Comparison of ENCODE assay signal across 9 mouse cellular contexts in the genomic region with DNA sequence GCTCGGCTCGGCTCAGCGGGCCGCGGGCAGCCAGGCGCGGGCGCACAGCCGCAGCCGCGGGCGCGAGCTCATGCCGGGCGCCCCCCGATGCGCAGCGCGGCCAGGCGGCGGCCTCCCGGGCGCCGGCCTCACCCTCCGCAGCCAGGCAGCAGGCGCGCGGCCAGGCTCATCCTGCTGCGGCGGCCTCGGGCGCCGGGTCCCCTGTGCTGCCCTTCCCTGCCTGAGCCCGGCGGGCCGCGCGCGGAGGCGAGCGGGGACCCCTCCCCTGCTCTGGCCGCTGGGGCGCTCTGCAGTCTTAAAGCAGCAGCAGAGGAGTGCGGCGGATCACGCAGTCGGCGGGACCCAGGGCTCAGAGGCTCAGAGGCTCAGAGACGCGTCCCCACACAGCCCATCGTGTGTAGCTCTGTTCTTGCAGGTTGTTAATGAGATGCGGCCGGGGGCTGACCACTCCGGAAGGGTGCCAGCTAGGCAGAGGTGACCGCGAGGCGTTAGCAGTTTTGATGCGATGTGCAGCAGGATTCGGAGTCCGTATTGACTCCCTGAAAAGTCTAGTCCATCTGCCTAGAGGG. TPM values are rescaled to one million over a fixed set of nuclear protein-coding genes. Genes with fewer than 3 reads are reported as not detected.
DNase-seq lines count a peak whose midpoint lies in the region; ATAC-seq and TF ChIP-seq lines count a peak whose summit lies in the region.
"Had no signal": no experiment of that assay in that cellular context is flagged by ENCODE, and none has a peak within 500 bp of the region (broad histone marks: within the 10 kb centered on the region; RNA-seq: fewer than 3 reads in every experiment).

Gene Dscam (minus strand): TSS at position 240 of the 569 bp plus-strand sequence.

- WGBS in intestine, embryonic 16.5 days: under 1% methylated on average over 41 of the region's 60 CpGs
- 0% methylated on average over 57 of the region's 60 CpGs for WGBS in midbrain, embryonic 14.5 days

- no peak for TF ChIP-seq POLR2A in embryonic fibroblast, embryonic 13.5 days (IDR thresholded peaks at IDR 0.05; ENCODE audit: low read depth, low read length)

- peak within 1 kb of the TSS; percentile 79 for H3K4me3 ChIP-seq in E14TG2a.4 (replicated peaks; ENCODE audit: low read length)
- H3K4me3 ChIP-seq in embryonic fibroblast, embryonic 13.5 days (ENCODE audit: insufficient read depth, low read length): peak within 1 kb of the TSS; percentile 13; the same call in 1 of the 2 replicates
- H3K4me3 ChIP-seq in intestine, embryonic 16.5 days (ENCODE audit: low read length): peak within 1 kb of the TSS; percentile 53
- H3K4me3 ChIP-seq in midbrain, embryonic 14.5 days (replicated peaks; ENCODE audit: low read depth, low read length): peak within 1 kb of the TSS; percentile 67

- peak; percentile 62 to 65 for DNase-seq in cerebellum, postnatal 14 days
- peak; percentile 83 for DNase-seq in midbrain, embryonic 14.5 days
- DNase-seq in gastrocnemius, postnatal 25 days: no peak

- H3K9me3 ChIP-seq in E14TG2a.4 (ENCODE audit: low read length): no peaks in the 10 kb centered on the region
- H3K9me3 ChIP-seq in intestine, embryonic 16.5 days (ENCODE audit: control insufficient read depth, low read length): no peaks in the 10 kb centered on the region
- H3K9me3 ChIP-seq in midbrain, embryonic 14.5 days (ENCODE audit: control insufficient read depth, low read length): no peaks in the 10 kb centered on the region

- TF ChIP-seq CTCF in E14TG2a.4 (conservative IDR thresholded peaks at IDR 0.05; ENCODE audit: low read length): no peak
- no peak for TF ChIP-seq CTCF in embryonic fibroblast, embryonic 13.5 days (IDR thresholded peaks at IDR 0.05; ENCODE audit: borderline replicate concordance, insufficient read depth, low read length)

- no peak for ATAC-seq in cerebellum, adult (ENCODE audit: insufficient number of reproducible peaks, low FRiP score, low TSS enrichment)
- 0 out of 2 replicates have a peak, but pooled peaks have one; percentile 17 for ATAC-seq in intestine, embryonic 16.5 days
- ATAC-seq in midbrain, embryonic 14.5 days (ENCODE audit: low FRiP score, low TSS enrichment): peak; percentile 70
- ATAC-seq in erythroblast, adult 5-6 weeks (replicated peaks; ENCODE audit: low FRiP score, poor library complexity, severe bottlenecking): no peak

- H3K9ac ChIP-seq in intestine, embryonic 16.5 days (ENCODE audit: low read depth, low read length): peak within 1 kb of the TSS; percentile 43; the same call in 1 of the 2 replicates
- peak within 1 kb of the TSS; percentile 97 for H3K9ac ChIP-seq in midbrain, embryonic 14.5 days (replicated peaks; ENCODE audit: low read length)

- no peak within 1 kb of the TSS for H3K27ac ChIP-seq in embryonic fibroblast, embryonic 13.5 days (ENCODE audit: insufficient read depth, low read length)
- H3K27ac ChIP-seq in intestine, embryonic 16.5 days (ENCODE audit: low read length): no peak within 1 kb of the TSS
- peak within 1 kb of the TSS; percentile 99 for H3K27ac ChIP-seq in midbrain, embryonic 14.5 days (replicated peaks; ENCODE audit: low read depth, low read length)

- H3K4me1 ChIP-seq in E14TG2a.4 (replicated peaks; ENCODE audit: low read depth, low read length): peaks cover 31% of the 10 kb centered on the region
- no peaks in the 10 kb centered on the region for H3K4me1 ChIP-seq in embryonic fibroblast, embryonic 13.5 days (ENCODE audit: control insufficient read depth, insufficient read depth, low read length)
- H3K4me1 ChIP-seq in intestine, embryonic 16.5 days (ENCODE audit: control insufficient read depth, insufficient read depth, low read length): 0 out of 2 replicates have a peak, but pooled peaks cover 7% of the 10 kb centered on the region
- peaks cover 29% of the 10 kb centered on the region for H3K4me1 ChIP-seq in midbrain, embryonic 14.5 days (ENCODE audit: control insufficient read depth, insufficient read depth, low read length)

- H3K27me3 ChIP-seq in E14TG2a.4 (ENCODE audit: insufficient read depth, low read length): peaks cover 68% of the 10 kb centered on the region
- H3K27me3 ChIP-seq in intestine, embryonic 16.5 days (replicated peaks; ENCODE audit: control insufficient read depth, insufficient read depth, low read length): peaks cover 33% of the 10 kb centered on the region
- no peaks in the 10 kb centered on the region for H3K27me3 ChIP-seq in midbrain, embryonic 14.5 days (ENCODE audit: control insufficient read depth, insufficient read depth, low read length)

- no peaks in the 10 kb centered on the region for H3K36me3 ChIP-seq in E14TG2a.4 (ENCODE audit: insufficient read depth, low read length)
- H3K36me3 ChIP-seq in intestine, embryonic 16.5 days (ENCODE audit: control insufficient read depth, insufficient read depth, low read length): no peaks in the 10 kb centered on the region
- H3K36me3 ChIP-seq in midbrain, embryonic 14.5 days (ENCODE audit: control insufficient read depth, insufficient read depth, low read length): no peaks in the 10 kb centered on the region

- peak within 1 kb of the TSS; percentile 91 for H3K4me2 ChIP-seq in intestine, embryonic 16.5 days (ENCODE audit: low read depth, low read length)
- peak within 1 kb of the TSS; percentile 95 for H3K4me2 ChIP-seq in midbrain, embryonic 14.5 days (ENCODE audit: low read length)

RNA-seq across cellular contexts. Expression of gene Dscam, which starts in this region (rescaled TPM):
- polyA plus RNA-seq in embryonic fibroblast, embryonic 13.5 days (2011; ENCODE audit: insufficient read length, low read depth, missing spikeins): 0.07 and 0.19 TPM in 2 replicates
- 0.05 and 0.21 TPM in 2 replicates for polyA plus RNA-seq in intestine, embryonic 16.5 days (2015; fragmentation: Nextera tagmentation; extraction: Ambion mirVana)
- 24.4 and 24.7 TPM in 2 replicates for polyA plus RNA-seq in midbrain, embryonic 14.5 days (2014; fragmentation: Nextera tagmentation; extraction: Ambion mirVana)
- total RNA-seq in erythroblast, adult 5-6 weeks (2015; ENCODE audit: low replicate concordance): 0.58 TPM in 1 of 2 replicates, not detected in the other
- total RNA-seq in erythroblast, adult 5-6 weeks (2017; ENCODE audit: low replicate concordance): not detected in 2 replicates
- total RNA-seq in gastrocnemius, postnatal 25 days (2021): not detected
- polyA plus RNA-seq: liver, embryonic 16.5 days had no signal

Comparison
In these comparisons a context has a peak if more than half of its experiments do, and no peak if none do; other contexts are left out.
1. RNA of gene Dscam (polyA plus RNA-seq): 24.4 to 24.7 TPM in midbrain, embryonic 14.5 days; 0.05 to 0.21 TPM in intestine, embryonic 16.5 days and 0.07 to 0.19 TPM in embryonic fibroblast, embryonic 13.5 days; every median in the first group is over 10 times any median in the second.
2. Peak in ATAC-seq, H3K4me3 ChIP-seq, H3K9ac ChIP-seq and H3K4me2 ChIP-seq in intestine, embryonic 16.5 days; RNA of the gene not detected or under 1 TPM.
3. H3K4me3 ChIP-seq: peak in every context shown above with its lines; median percentile 79 in E14TG2a.4; 67 in midbrain, embryonic 14.5 days; 53 in intestine, embryonic 16.5 days; 13 in embryonic fibroblast, embryonic 13.5 days.